26 mouse cellular contexts compared by ENCODE assay signal in genomic region chr17:83658943-83659342, GRCm38 (mm10). TPM values are rescaled to one million over a fixed set of nuclear protein-coding genes. Genes with fewer than 3 reads are reported as not detected.
A peak's percentile ranks its signal among the peaks of the same experiment; 100 is the strongest.
DNase-seq lines count a peak whose midpoint lies in the region; ATAC-seq and TF ChIP-seq lines count a peak whose summit lies in the region.
"Had no signal": no experiment of that assay in that cellular context is flagged by ENCODE, and none has a peak within 500 bp of the region (broad histone marks: within the 10 kb centered on the region; RNA-seq: fewer than 3 reads in every experiment).

No protein-coding gene starts in this region.

- H3K4me2 ChIP-seq in intestine, embryonic 15.5 days (replicated peaks), result no peak overlapping the region
- H3K4me2 ChIP-seq in intestine, postnatal 0 days (replicated peaks; ENCODE audit: low read depth), result no peak overlapping the region
- H3K4me2 ChIP-seq in liver, embryonic 11.5 days, result peak overlapping the region; percentile 13; the same call in 1 of the 2 replicates
- H3K4me2 ChIP-seq: embryonic facial prominence, embryonic 13.5 days; neural tube, embryonic 15.5 days had no signal

- no peak overlapping the region for H3K9ac ChIP-seq in intestine, embryonic 15.5 days
- H3K9ac ChIP-seq in intestine, postnatal 0 days (ENCODE audit: low read depth, low read length), result no peak overlapping the region
- H3K9ac ChIP-seq in liver, embryonic 11.5 days (ENCODE audit: low read depth, low read length), result no peak overlapping the region
- H3K9ac ChIP-seq: embryonic facial prominence, embryonic 13.5 days; neural tube, embryonic 15.5 days had no signal

- H3K27ac ChIP-seq in intestine, embryonic 15.5 days, result no peak overlapping the region
- no peak overlapping the region for H3K27ac ChIP-seq in intestine, postnatal 0 days (ENCODE audit: low read depth, low read length)
- peak overlapping the region; percentile 81 for H3K27ac ChIP-seq in liver, embryonic 11.5 days (ENCODE audit: low read depth, low read length)
- H3K27ac ChIP-seq: embryonic facial prominence, embryonic 13.5 days; forebrain, embryonic 10.5 days; neural tube, embryonic 15.5 days had no signal

- H3K27me3 ChIP-seq in intestine, embryonic 15.5 days (replicated peaks), result no peaks in the 10 kb centered on the region
- H3K27me3 ChIP-seq in intestine, postnatal 0 days (replicated peaks; ENCODE audit: control insufficient read depth, insufficient read depth, low read length), result no peaks in the 10 kb centered on the region
- no peaks in the 10 kb centered on the region for H3K27me3 ChIP-seq in liver, embryonic 11.5 days (replicated peaks; ENCODE audit: control insufficient read depth, insufficient read depth, low read length)
- H3K27me3 ChIP-seq: CH12.LX; embryonic facial prominence, embryonic 13.5 days; neural tube, embryonic 15.5 days had no signal

- H3K4me1 ChIP-seq in intestine, embryonic 15.5 days (replicated peaks), result no peaks in the 10 kb centered on the region
- peaks cover 4% of the 10 kb centered on the region; the same call in 1 of the 2 replicates for H3K4me1 ChIP-seq in intestine, postnatal 0 days (replicated peaks; ENCODE audit: control insufficient read depth, insufficient read depth, low read length)
- peaks cover 25% of the 10 kb centered on the region for H3K4me1 ChIP-seq in liver, embryonic 11.5 days (replicated peaks; ENCODE audit: control insufficient read depth, insufficient read depth, low read length)
- H3K4me1 ChIP-seq: embryonic facial prominence, embryonic 13.5 days; neural tube, embryonic 15.5 days had no signal

- ATAC-seq in intestine, embryonic 15.5 days, result peak; percentile 62; the same call in 1 of the 2 replicates
- ATAC-seq in intestine, postnatal 0 days, result no peak
- peak; percentile 92 for ATAC-seq in liver, embryonic 11.5 days (replicated peaks; ENCODE audit: low FRiP score)
- ATAC-seq in megakaryocyte progenitor cell, adult 5-6 weeks (replicated peaks; ENCODE audit: poor library complexity), result peak; percentile 70
- ATAC-seq: midbrain, embryonic 16.5 days had no signal

- no peak for TF ChIP-seq CTCF in intestine, postnatal 0 days (IDR thresholded peaks at IDR 0.05; ENCODE audit: low read depth)

- H3K9me3 ChIP-seq in intestine, embryonic 15.5 days, result no peaks in the 10 kb centered on the region
- H3K9me3 ChIP-seq in intestine, postnatal 0 days (ENCODE audit: control insufficient read depth), result no peaks in the 10 kb centered on the region
- no peaks in the 10 kb centered on the region for H3K9me3 ChIP-seq in liver, embryonic 11.5 days (ENCODE audit: control insufficient read depth, low read length)
- H3K9me3 ChIP-seq: embryonic facial prominence, embryonic 13.5 days; forebrain, embryonic 10.5 days; neural tube, embryonic 15.5 days had no signal

- H3K36me3 ChIP-seq in intestine, embryonic 15.5 days, result no peaks in the 10 kb centered on the region
- no peaks in the 10 kb centered on the region for H3K36me3 ChIP-seq in intestine, postnatal 0 days (ENCODE audit: control insufficient read depth, insufficient read depth)
- no peaks in the 10 kb centered on the region; the same call in 1 of the 2 replicates for H3K36me3 ChIP-seq in liver, embryonic 11.5 days (ENCODE audit: control insufficient read depth, insufficient read depth, low read length)
- H3K36me3 ChIP-seq: embryonic facial prominence, embryonic 13.5 days; forebrain, embryonic 10.5 days; neural tube, embryonic 15.5 days had no signal

- peak; percentile 88 for DNase-seq in c-Kit-positive CD71-positive TER-119-positive erythroid progenitor cells, embryonic 14.5 days (ENCODE audit: low spot score)
- no peak for DNase-seq in liver, embryonic 11.5 days (ENCODE audit: low spot score)
- no peak for DNase-seq in adipocyte (ENCODE audit: low spot score)
- DNase-seq in kidney, adult 18-20 months, result no peak
- no peak for DNase-seq in cerebellum, postnatal 10 days
- DNase-seq: adrenal gland, postnatal 14 days; cerebellum, adult 8-10 months; gastrocnemius, postnatal 10 days; heart, adult 11 months; kidney, adult 9 months; kidney, postnatal 36 days; layer of hippocampus, adult 9-11 months; lung, adult 2 months; spleen, adult 18-20 months; thymus, adult 2 months had no signal

- WGBS in intestine, embryonic 15.5 days, result 69% methylated on average over 1 of the region's 1 CpGs
- WGBS in intestine, postnatal 0 days, result 42% methylated on average over 1 of the region's 1 CpGs
- 37% methylated on average over 1 of the region's 1 CpGs for WGBS in liver, embryonic 11.5 days

- H3K4me3 ChIP-seq in intestine, embryonic 15.5 days (replicated peaks), result no peak overlapping the region
- H3K4me3 ChIP-seq in intestine, postnatal 0 days (ENCODE audit: low read depth, low read length), result no peak overlapping the region
- H3K4me3 ChIP-seq in liver, embryonic 11.5 days (ENCODE audit: low read depth, low read length), result no peak overlapping the region
- H3K4me3 ChIP-seq: embryonic facial prominence, embryonic 13.5 days; forebrain, embryonic 10.5 days; neural tube, embryonic 15.5 days had no signal

RNA-seq across cellular contexts. Expression of gene Kcng3, which starts 27.2 kb away (rescaled TPM):
- polyA plus RNA-seq in intestine, embryonic 15.5 days (2015; fragmentation: Nextera tagmentation; extraction: Ambion mirVana), result 0.05 TPM in 1 of 2 replicates, not detected in the other
- not detected in 2 replicates for polyA plus RNA-seq in intestine, postnatal 0 days (2015; fragmentation: Nextera tagmentation; extraction: Ambion mirVana)
- polyA plus RNA-seq in liver, embryonic 11.5 days (2014; fragmentation: Nextera tagmentation; extraction: Ambion mirVana), result 0.19 TPM in 1 of 2 replicates, not detected in the other
- 0.02 TPM in 1 of 2 replicates, not detected in the other for total RNA-seq in megakaryocyte progenitor cell, adult 5-6 weeks (2015)
- not detected in 2 replicates for total RNA-seq in megakaryocyte progenitor cell, adult 5-6 weeks (2017)
- total RNA-seq: CH12.LX had no signal
- polyA plus RNA-seq: embryonic facial prominence, embryonic 13.5 days; forebrain, embryonic 10.5 days; heart, postnatal 0 days; limb, embryonic 11.5 days; stomach, embryonic 14.5 days had no signal

RNA-seq across cellular contexts. Expression of gene Mta3, which starts 47.0 kb away (rescaled TPM):
- polyA plus RNA-seq in intestine, embryonic 15.5 days (2015; fragmentation: Nextera tagmentation; extraction: Ambion mirVana), result 40.0 and 42.5 TPM in 2 replicates
- 29.8 and 30.2 TPM in 2 replicates for polyA plus RNA-seq in intestine, postnatal 0 days (2015; fragmentation: Nextera tagmentation; extraction: Ambion mirVana)
- polyA plus RNA-seq in liver, embryonic 11.5 days (2014; fragmentation: Nextera tagmentation; extraction: Ambion mirVana), result 63.0 and 67.2 TPM in 2 replicates
- total RNA-seq in megakaryocyte progenitor cell, adult 5-6 weeks (2015), result 51.0 and 54.1 TPM in 2 replicates
- 29.0 and 40.3 TPM in 2 replicates for total RNA-seq in megakaryocyte progenitor cell, adult 5-6 weeks (2017)
